Mouse (Mus musculus) kidney, adult 18-20 months (tissue): ENCODE measurements around the gene Speg.

ENCODE experiments used
- DNase-seq: peaks from one replicate; pipeline ENCODE4 v3.0.0; 2021

The Speg gene

GRCm38 (mm10) chr1:75365510-75366137, 9.5 kb upstream of the Speg start:
- DNase-seq, result no peak

DNA sequence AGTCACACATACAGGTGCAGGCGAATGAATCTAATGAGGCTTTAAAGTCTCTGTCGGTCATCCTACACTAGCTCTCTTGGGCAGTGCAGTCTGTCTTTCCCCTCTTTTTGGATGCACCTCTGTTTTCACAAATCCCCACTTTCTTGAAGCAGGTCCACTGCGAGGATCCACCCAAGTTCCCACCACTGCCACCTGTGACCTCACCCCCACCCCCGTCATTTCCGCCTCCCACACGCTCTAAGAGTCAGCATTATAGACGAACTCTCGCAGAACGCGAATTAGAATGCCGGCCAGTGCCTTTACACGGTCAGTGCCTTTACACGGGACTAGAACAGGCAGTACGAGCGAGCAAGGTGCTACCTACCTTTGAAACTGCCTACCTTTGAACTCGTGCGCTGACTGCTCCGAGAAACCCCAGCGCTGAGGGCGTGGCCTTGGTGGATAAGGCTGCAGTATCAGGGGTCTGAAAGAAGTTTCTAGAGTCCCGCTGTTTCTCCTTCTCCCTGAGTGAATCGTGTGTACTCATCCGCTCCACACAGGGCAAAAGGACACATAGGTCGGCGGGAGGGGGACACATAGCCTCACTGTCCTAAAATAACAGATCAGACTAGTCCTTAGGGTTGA, 5.6 kb upstream of the Speg start:
- DNase-seq, result peak; percentile 29

DNA sequence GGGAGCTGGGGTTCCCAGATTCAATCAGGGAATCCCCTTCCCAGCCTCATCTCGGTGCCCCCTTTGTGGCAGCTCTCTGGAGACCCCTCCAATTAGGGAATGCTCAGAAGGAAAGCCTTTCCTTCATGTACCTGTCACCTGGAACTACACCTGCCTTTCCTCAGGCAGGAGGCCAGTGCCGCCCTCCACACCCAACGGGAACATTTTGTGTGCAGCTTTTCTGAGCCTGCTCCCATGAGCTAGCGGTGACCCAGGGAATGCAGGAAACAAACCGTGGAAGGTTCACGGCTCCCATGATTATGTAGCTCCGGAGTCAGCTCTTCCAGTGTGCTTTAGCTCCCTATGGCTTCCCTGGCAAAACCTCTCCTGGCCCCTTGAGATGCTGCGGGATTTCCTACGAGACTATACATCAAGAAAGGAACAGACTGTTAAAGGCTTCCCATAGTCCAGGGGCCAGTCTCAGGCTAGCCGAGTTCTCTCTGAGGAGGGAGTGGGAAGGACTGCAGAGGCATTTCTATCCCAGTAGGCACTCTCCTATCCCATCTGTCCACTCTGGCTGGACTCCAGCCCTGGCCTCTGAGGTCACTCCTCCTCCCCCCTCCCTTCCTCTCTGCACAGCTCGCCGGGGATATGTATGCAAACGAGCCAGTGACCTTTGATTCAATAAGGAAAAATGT, 5.0 kb upstream of the Speg start:
- DNase-seq, result peak; percentile 69

- peak; percentile 31 for DNase-seq
Observed at GRCm38 (mm10) chr1:75371317-75372095, 3.6 kb upstream of the Speg start.

DNA sequence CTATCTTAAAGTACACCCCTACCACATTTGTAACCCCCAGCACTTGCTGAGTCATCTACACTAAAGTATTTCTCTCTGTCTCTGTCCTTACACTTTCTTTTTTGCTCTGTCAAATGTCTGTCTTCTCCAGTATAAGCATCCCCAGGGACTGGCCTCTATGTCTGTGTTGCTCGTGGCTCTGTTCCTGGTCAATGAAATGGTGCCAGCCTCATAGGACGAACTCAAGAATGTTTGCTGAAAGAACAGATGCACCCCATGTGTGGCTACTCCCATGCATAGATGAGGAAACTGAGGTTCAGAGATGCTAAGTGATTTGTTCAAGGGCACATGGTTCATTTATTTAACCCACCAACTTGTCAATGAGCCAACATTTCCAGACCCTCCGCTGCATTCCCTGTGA, 2.6 kb upstream of the Speg start:
- no peak for DNase-seq

- DNase-seq, result no peak
Observed at GRCm38 (mm10) chr1:75373276-75373675, 1.8 kb upstream of the Speg start.

DNA sequence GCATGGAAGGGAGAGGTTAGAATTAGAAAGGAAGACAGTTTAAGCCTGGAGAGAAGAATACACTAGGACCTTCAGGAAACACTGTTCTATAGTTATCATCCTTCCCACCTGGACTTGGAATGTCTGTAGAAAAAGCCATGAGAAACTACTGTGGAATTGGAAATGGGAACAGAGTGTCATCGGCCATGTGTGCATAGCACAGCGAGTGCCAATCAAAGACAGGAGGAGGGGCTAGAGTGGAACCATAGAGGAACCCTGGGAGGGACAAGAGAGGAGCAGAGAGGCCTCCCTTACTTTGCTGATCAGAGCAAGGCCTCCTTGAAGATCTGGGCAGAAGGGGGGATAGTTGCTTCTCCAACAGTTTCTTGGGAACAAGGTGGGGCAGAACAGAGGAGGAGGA, 4.1 kb downstream of the Speg start:
- DNase-seq, result no peak

GRCm38 (mm10) chr1:75379931-75380330, 4.8 kb downstream of the Speg start:
- no peak for DNase-seq

- no peak for DNase-seq
Observed at GRCm38 (mm10) chr1:75380951-75381350, 5.9 kb downstream of the Speg start.

DNA sequence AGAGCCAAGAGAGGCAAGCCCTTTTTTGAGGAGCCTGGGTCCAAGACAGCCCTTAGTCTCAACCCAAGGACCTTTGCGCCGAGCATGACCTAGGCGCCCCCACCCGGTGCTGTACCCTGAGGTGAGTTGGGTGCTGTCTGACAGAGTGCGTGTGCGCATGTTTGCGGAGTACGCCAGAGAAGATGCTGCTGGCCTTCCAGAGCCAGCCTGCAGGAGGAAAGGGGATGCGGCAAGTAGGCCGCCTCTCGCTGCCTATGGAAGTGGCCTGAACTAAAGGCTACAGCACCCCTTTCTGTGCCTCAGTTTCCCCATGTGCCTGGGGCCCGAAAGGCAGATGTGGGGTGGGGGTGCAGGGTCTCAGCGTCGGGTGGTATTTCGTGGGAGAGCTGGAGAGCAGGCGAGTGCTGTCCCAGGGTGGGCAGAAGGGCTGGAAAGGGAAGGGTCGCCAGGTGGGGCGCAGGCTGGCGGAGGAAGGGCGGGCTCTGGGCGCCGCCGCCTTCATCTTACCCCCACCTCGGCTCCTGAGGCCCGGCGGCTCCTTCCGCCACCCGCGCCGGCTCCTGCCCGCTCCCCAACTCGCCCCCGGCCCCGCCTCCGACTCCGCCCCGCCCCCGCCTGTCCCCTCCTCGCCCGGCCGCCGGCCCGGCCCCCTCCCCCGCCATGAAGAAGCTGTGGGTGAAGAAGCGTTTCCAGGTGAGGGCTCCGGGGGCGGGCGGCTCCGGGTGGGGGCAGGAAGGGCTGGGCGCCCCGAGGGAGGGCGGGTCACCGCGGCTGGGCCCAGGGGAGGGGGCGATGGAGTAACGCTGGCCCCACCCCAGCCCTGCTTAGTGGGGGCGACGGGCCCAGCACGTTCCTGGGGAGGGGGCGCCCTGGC, 6.6 kb downstream of the Speg start:
- peak; percentile 26 for DNase-seq

DNA sequence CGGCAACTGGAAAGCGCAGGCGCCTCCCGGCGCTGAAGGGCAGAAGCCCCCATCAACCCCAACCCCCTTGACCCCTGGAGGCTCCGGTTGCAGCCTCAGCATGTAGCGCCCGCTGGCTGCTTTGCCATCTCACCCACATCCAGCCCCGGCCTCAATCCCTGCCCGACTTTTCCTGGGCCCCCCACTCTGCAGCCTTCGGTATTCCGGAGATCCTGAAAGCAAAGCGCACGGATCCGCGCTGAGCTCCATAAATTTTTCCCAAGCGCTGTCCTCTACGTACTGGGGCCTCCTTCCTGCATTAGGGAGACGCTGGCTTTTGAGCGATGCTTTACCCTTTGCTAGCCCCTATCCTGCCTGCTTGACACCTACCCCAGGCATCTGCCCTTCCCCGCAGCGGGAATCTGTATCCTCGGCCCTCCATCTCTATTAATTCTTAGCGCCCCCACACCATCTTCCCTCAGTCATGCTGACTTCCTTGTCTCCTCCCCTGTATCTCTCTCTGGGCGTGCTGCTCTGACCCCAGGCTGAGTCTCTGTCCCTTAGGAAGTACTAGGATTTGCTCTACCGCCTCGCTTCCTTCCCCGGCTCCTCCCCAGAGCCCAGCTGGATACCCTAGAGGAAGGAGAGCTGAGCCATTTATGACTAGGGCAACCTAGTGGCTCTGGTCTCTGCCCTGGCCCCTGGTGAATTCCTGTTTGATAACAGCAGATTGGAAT, 7.4 kb downstream of the Speg start:
- peak; percentile 34 for DNase-seq

DNA sequence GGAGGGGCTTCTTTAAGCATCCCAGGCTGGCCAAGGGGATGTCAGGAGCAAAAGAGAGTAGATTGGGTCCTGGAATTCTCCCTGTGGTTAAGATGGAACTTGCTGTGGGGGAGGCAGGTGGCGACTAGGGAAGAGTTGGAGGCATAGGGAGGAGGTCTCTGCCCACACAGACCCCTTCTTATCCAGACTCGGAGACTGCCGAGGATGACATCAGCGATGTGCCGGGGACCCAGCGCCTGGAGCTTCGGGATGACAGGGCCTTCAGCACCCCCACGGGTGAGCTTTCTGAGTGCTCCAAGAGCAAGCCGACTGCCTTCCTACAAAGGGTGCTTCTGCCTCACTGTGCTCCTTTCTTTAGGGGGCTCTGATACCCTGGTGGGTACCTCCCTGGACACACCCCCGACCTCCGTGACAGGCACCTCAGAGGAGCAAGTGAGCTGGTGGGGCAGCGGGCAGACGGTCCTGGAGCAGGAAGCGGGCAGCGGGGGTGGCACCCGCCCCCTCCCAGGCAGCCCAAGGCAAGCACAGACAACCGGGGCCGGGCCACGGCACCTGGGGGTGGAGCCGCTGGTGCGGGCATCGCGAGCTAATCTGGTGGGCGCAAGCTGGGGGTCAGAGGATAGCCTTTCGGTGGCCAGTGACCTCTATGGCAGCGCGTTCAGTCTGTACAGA, 9.5 kb downstream of the Speg start:
- no peak for DNase-seq

GRCm38 (mm10) chr1:75385142-75385730, 10.1 kb downstream of the Speg start:
- no peak for DNase-seq

GRCm38 (mm10) chr1:75386149-75386548, 11.1 kb downstream of the Speg start:
- no peak for DNase-seq

GRCm38 (mm10) chr1:75387469-75387928, 12.4 kb downstream of the Speg start:
- no peak for DNase-seq

DNA sequence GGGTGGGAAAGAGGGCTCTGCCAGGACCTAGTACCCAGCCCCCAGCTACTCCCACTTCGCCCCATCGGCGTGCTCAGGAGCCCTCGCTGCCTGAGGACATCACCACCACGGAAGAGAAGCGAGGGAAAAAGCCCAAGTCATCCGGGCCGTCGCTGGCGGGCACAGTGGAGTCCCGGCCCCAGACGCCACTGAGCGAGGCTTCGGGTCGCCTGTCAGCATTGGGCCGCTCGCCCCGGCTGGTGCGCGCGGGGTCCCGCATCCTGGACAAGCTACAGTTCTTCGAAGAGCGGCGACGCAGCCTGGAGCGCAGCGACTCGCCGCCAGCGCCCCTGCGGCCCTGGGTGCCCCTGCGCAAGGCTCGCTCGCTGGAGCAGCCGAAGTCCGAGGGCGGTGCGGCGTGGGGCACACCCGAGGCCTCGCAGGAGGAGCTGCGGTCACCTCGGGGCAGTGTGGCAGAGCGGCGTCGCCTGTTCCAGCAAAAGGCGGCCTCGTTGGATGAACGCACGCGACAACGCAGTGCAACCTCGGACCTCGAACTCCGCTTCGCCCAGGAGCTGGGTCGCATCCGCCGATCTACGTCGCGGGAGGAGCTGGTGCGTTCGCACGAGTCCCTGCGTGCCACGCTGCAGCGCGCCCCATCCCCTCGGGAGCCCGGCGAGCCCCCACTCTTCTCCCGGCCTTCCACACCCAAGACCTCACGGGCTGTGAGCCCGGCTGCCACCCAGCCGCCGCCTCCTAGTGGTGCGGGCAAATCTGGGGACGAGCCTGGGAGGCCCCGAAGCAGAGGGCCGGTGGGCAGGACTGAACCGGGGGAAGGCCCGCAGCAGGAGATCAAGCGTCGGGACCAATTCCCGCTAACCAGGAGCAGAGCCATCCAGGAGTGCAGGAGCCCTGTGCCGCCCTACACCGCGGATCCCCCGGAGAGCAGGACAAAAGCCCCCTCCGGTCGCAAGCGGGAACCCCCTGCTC, 13.1 kb downstream of the Speg start:
- DNase-seq, result no peak

- no peak for DNase-seq
Observed at GRCm38 (mm10) chr1:75388898-75389515, 13.9 kb downstream of the Speg start.

- no peak for DNase-seq
Observed at GRCm38 (mm10) chr1:75393139-75393538, 18.0 kb downstream of the Speg start.

DNA sequence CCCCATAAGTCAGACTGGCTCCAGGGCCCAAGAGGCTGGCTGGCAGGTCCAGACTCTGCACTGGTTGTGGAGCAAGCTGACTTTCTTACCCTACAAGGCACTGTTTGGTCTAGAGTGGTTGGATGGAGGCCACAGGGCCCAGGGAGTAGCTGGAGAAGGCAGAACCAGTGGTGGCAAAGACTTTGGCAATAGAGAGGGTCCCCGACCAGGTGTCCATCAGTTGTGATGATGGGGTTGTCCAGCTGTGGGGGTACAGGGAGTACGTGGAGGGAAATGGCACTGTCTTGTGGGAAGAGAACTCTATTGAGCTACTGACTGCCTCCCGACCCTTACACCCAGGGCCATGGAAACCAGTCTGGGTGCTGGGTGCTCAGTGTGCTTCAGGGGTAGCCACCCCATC, 18.7 kb downstream of the Speg start:
- no peak for DNase-seq
